Comparison of ENCODE assay signal across 17 mouse cellular contexts in genomic region chr2:132518021-132518901, GRCm38 (mm10).
DNase-seq lines count a peak whose midpoint lies in the region; ATAC-seq and TF ChIP-seq lines count a peak whose summit lies in the region.
"Had no signal": no experiment of that assay in that cellular context is flagged by ENCODE, and none has a peak within 500 bp of the region (broad histone marks: within the 10 kb centered on the region; RNA-seq: fewer than 3 reads in every experiment).

No protein-coding gene starts in this region.

- intact Hi-C loops in left cerebral cortex, postnatal 36 days (cut with DNase I) = loop anchor here (5.0 to 10.0 kb wide), 2 partner anchors 264 to 297 kb away; partner anchors contain the start of genes Chgb, Mcm8 and Trmt6

- TF ChIP-seq EP300 in CH12.LX (IDR thresholded peaks at IDR 0.05; ENCODE audit: low read length) = no peak

- H3K27me3 ChIP-seq in kidney, embryonic 14.5 days (ENCODE audit: control insufficient read depth, insufficient read depth, low read length) = 0 out of 2 replicates have a peak, but pooled peaks cover 3% of the 10 kb centered on the region
- no peaks in the 10 kb centered on the region for H3K27me3 ChIP-seq in CH12.LX (replicated peaks)
- no peaks in the 10 kb centered on the region for H3K27me3 ChIP-seq in liver, embryonic 13.5 days
- H3K27me3 ChIP-seq: intestine, embryonic 15.5 days; limb, embryonic 12.5 days had no signal

- in situ Hi-C loops in CH12.LX (cut with MboI; ENCODE audit: low pct_ligation_motif_present, low pct_unique_long_range_greater_than_20kb, low sequenced_read_pairs) = loop anchor here (5.0 kb wide), 1 partner anchor 384 kb away; no protein-coding TSS in a partner anchor

- H3K9ac ChIP-seq in kidney, embryonic 14.5 days (ENCODE audit: low read depth, low read length) = no peak overlapping the region
- no peak overlapping the region for H3K9ac ChIP-seq in CH12.LX (ENCODE audit: insufficient read depth, low read depth)
- H3K9ac ChIP-seq in liver, embryonic 13.5 days = no peak overlapping the region
- H3K9ac ChIP-seq: intestine, embryonic 15.5 days; limb, embryonic 12.5 days had no signal

- H3K79me2 ChIP-seq in CH12.LX (replicated peaks; ENCODE audit: control insufficient read depth, extremely low read depth, insufficient read depth, poor library complexity, severe bottlenecking) = no peaks in the 10 kb centered on the region

- H3K4me2 ChIP-seq in kidney, embryonic 14.5 days (replicated peaks; ENCODE audit: low read depth, low read length) = no peak overlapping the region
- H3K4me2 ChIP-seq in CH12.LX (ENCODE audit: insufficient read depth, low read depth, poor library complexity, severe bottlenecking) = no peak overlapping the region
- H3K4me2 ChIP-seq in liver, embryonic 13.5 days = no peak overlapping the region
- H3K4me2 ChIP-seq: intestine, embryonic 15.5 days; limb, embryonic 12.5 days had no signal

- TF ChIP-seq RAD21 in CH12.LX (IDR thresholded peaks at IDR 0.05; ENCODE audit: low read depth, low read length) = no peak

- DNase-seq in heart, adult 11 months = peak; percentile 76
- no peak for DNase-seq in heart, adult 8-10 months (ENCODE audit: low spot score)
- DNase-seq in kidney, postnatal 4 days = no peak
- DNase-seq in CH12.LX (ENCODE audit: extremely low read depth) = peak; percentile 52
- no peak for DNase-seq in liver, embryonic 13.5 days
- no peak for DNase-seq in left cerebral cortex, postnatal 36 days (ENCODE audit: low spot score in 2 of 2)
- no peak for DNase-seq in layer of hippocampus, adult 11-12 months (ENCODE audit: low spot score)
- DNase-seq: cerebellum, adult 11 months; gastrocnemius, postnatal 25 days; kidney, postnatal 25 days; lung, postnatal 10 days; spleen, adult 18-20 months; thymus, postnatal 4 days had no signal

- H3K4me1 ChIP-seq in kidney, embryonic 14.5 days (ENCODE audit: control insufficient read depth, insufficient read depth, low read length) = no peaks in the 10 kb centered on the region
- H3K4me1 ChIP-seq in CH12.LX (ENCODE audit: control insufficient read depth in 1 of 2, insufficient read depth in 2 of 2) = peaks cover 29 to 71% of the 10 kb centered on the region in 2 experiments
- H3K4me1 ChIP-seq in liver, embryonic 13.5 days (replicated peaks) = peaks cover 21% of the 10 kb centered on the region
- H3K4me1 ChIP-seq: intestine, embryonic 15.5 days had no signal

- H3K36me3 ChIP-seq in kidney, embryonic 14.5 days (ENCODE audit: control insufficient read depth, insufficient read depth, low read length) = no peaks in the 10 kb centered on the region
- H3K36me3 ChIP-seq in CH12.LX (replicated peaks in 1 of 2; ENCODE audit: control insufficient read depth in 1 of 2, insufficient read depth in 1 of 2, low read length in 1 of 2) = no peaks in the 10 kb centered on the region
- no peaks in the 10 kb centered on the region for H3K36me3 ChIP-seq in liver, embryonic 13.5 days
- H3K36me3 ChIP-seq: intestine, embryonic 15.5 days; limb, embryonic 12.5 days had no signal

- 63% methylated on average over 18 of the region's 18 CpGs for WGBS in kidney, embryonic 14.5 days
- 37% methylated on average over 18 of the region's 18 CpGs for WGBS in liver, embryonic 13.5 days (ENCODE audit: insufficient replicate concordance)

- ATAC-seq in kidney, embryonic 14.5 days (ENCODE audit: low FRiP score, low TSS enrichment) = peak; percentile 40; the same call in 1 of the 2 replicates
- ATAC-seq in liver, embryonic 13.5 days (ENCODE audit: low read depth) = peak; percentile 21; the same call in 1 of the 2 replicates
- ATAC-seq: intestine, embryonic 15.5 days had no signal

- H3K9me3 ChIP-seq in kidney, embryonic 14.5 days (ENCODE audit: control insufficient read depth, low read length) = no peaks in the 10 kb centered on the region
- no peaks in the 10 kb centered on the region for H3K9me3 ChIP-seq in CH12.LX (replicated peaks; ENCODE audit: low read length)
- no peaks in the 10 kb centered on the region for H3K9me3 ChIP-seq in liver, embryonic 13.5 days (replicated peaks)
- H3K9me3 ChIP-seq: intestine, embryonic 15.5 days; limb, embryonic 12.5 days; megakaryocyte, embryonic 14.5 days had no signal

- no peak for TF ChIP-seq CTCF in CH12.LX (conservative IDR thresholded peaks at IDR 0.05 in 1 of 2, IDR thresholded peaks at IDR 0.05 in 1 of 2; ENCODE audit: low read depth in 2 of 2, low read length in 2 of 2)

- H3K27ac ChIP-seq in kidney, embryonic 14.5 days (ENCODE audit: low read depth, low read length) = no peak overlapping the region
- H3K27ac ChIP-seq in CH12.LX (ENCODE audit: insufficient read depth, low read depth) = no peak overlapping the region
- no peak overlapping the region for H3K27ac ChIP-seq in liver, embryonic 13.5 days
- H3K27ac ChIP-seq: intestine, embryonic 15.5 days; limb, embryonic 12.5 days had no signal

- TF ChIP-seq POLR2A in CH12.LX (IDR thresholded peaks at IDR 0.05; ENCODE audit: low read depth, low read length) = no peak

- dilution Hi-C loops in CH12.LX (cut with MboI; ENCODE audit: extremely low pct_ligation_motif_present, extremely low pct_unique_long_range_greater_than_20kb, low sequenced_read_pairs) = no loop called here

- H3K4me3 ChIP-seq in kidney, embryonic 14.5 days (ENCODE audit: low read length) = no peak overlapping the region
- H3K4me3 ChIP-seq in CH12.LX (replicated peaks in 1 of 3; ENCODE audit: low read depth in 2 of 3, low read length in 2 of 3, poor library complexity in 1 of 3) = no peak overlapping the region
- H3K4me3 ChIP-seq in liver, embryonic 13.5 days (replicated peaks) = no peak overlapping the region
- H3K4me3 ChIP-seq: intestine, embryonic 15.5 days; limb, embryonic 12.5 days; megakaryocyte, embryonic 14.5 days had no signal

TF ChIP-seq in CH12.LX, 34 proteins besides CTCF, POLR2A, EP300 and RAD21:
- no peak for TF ChIP-seq ZMIZ1 (IDR thresholded peaks at IDR 0.05; ENCODE audit: low read depth, low read length)

Comparison
In these comparisons a context has a peak if more than half of its experiments do, and no peak if none do; other contexts are left out.
1. DNase-seq: peak in heart, adult 11 months (single experiment) and CH12.LX (single experiment); none in heart, adult 8-10 months (single experiment), kidney, postnatal 4 days (0 of 2), liver, embryonic 13.5 days (single experiment), left cerebral cortex, postnatal 36 days (0 of 2) and layer of hippocampus, adult 11-12 months (single experiment).